Mouse (Mus musculus) liver, embryonic 16.5 days (tissue): Measurements from ENCODE around the gene Pik3r1. TPM values are rescaled to one million over a fixed set of nuclear protein-coding genes. Genes with fewer than 3 reads are reported as not detected.

Experiments used
- ATAC-seq: fragments of 200-750 bp; cut with Nextera tagmentation; 2 replicates; pipeline ENCODE4 v1.8.0; 2017; ENCODE audit warnings: low read depth, mild to moderate bottlenecking, moderate number of reproducible peaks, moderate library complexity
- H3K27ac ChIP-seq: fragments of 300-500 bp; sonication (generic); 2 replicates; pipeline ENCODE4 v1.5.1; 2014; ENCODE audit warnings: mild to moderate bottlenecking, low read length
- H3K27me3 ChIP-seq: fragments of 300-500 bp; sonication (generic); 2 replicates; pipeline ENCODE4 v1.6.1; 2014; ENCODE audit warnings: low read depth, low read length, mixed read lengths; ENCODE audit not compliant: control insufficient read depth, insufficient read depth
- H3K36me3 ChIP-seq: fragments of 300-500 bp; sonication (generic); 2 replicates; pipeline ENCODE4 v1.6.1; 2014; ENCODE audit warnings: mild to moderate bottlenecking; ENCODE audit not compliant: control insufficient read depth, insufficient read depth
- H3K4me1 ChIP-seq: fragments of 300-500 bp; sonication (generic); 2 replicates; pipeline ENCODE4 v1.6.1; 2014; ENCODE audit warnings: low read depth, low read length, mixed read lengths; ENCODE audit not compliant: control insufficient read depth
- H3K4me2 ChIP-seq: fragments of 300-500 bp; sonication (generic); 2 replicates; pipeline ENCODE4 v1.6.1; 2014; ENCODE audit warnings: low read depth, low read length, mixed read lengths
- H3K4me3 ChIP-seq: fragments of 300-500 bp; sonication (generic); 2 replicates; pipeline ENCODE4 v1.5.1; 2014; ENCODE audit warnings: low read depth, mild to moderate bottlenecking, low read length
- H3K9ac ChIP-seq: fragments of 300-500 bp; sonication (generic); 2 replicates; pipeline ENCODE4 v1.6.1; 2014; ENCODE audit warnings: low read depth, low read length
- H3K9me3 ChIP-seq: fragments of 300-500 bp; sonication (generic); replicated peaks from 2 replicates; pipeline ENCODE4 v1.6.1; 2016; ENCODE audit warnings: low read length; ENCODE audit not compliant: control insufficient read depth
- WGBS: fragments of 180-500 bp; shearing (Covaris S2); extraction: QIAGEN DNeasy Blood & Tissue Kit; methylation state at CpG from one replicate; pipeline ENCODE4 v1.1.7; 2014; ENCODE audit not compliant: insufficient replicate concordance; 5-methylcytosine and 5-hydroxymethylcytosine counted together
- polyA plus RNA-seq: library from polyadenylated mRNA; unstranded; fragments of >200 nt; fragmentation: Nextera tagmentation; extraction: Ambion mirVana; gene quantifications from 2 replicates; pipeline ENCODE4 v1.2.1, GENCODE M21; 2015

Gene Pik3r1
- polyA plus RNA-seq, 1 experiment from 2014 or later = 18.6 TPM

DNA sequence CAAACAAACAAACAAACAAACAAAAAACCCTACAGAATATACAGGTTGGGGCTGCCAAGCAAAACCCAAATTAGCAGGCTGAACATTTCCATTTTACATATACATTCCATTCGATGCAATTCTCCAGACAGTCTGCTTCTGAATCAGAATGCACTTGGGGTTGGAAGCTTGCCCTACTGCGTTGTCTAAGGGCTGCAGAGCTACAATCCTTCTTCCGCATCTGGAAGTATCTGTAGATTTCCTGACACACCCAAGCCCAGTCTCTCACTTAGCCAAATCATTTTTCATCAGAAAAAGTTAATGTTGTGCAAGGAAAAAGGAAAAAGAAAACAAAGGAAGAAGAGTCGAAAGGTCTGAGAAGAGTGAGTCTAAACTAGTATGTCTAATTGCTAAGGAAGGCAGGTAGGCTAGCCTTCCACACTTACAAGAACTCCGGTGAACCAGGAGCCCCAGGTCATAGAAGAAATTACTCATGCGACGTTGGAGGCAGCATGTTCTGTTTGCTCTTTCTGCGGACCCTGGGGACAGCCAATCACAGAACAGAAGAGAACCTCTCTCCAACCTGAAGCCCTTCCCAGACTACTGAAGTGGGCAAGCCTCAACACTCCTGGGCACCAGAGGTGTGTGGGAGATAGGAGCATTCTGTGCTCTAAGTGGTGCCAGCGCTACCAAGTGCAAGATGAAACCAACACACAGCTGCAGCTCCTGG lies 55.1 kb downstream of the Pik3r1 start:
- Histone ChIP-seq H3K4me3 (no peak overlapping the region), H3K4me2 (no peak overlapping the region), H3K9me3 (no peaks in the 10 kb centered on the region), H3K27ac (no peak overlapping the region), H3K36me3 (0 out of 2 replicates have a peak, but pooled peaks cover 4% of the 10 kb centered on the region), H3K9ac (no peak overlapping the region), H3K27me3 (no peaks in the 10 kb centered on the region), H3K4me1 (no peaks in the 10 kb centered on the region)
- WGBS = 68% methylated on average over 9 of the region's 9 CpGs
- no peak for ATAC-seq

DNA sequence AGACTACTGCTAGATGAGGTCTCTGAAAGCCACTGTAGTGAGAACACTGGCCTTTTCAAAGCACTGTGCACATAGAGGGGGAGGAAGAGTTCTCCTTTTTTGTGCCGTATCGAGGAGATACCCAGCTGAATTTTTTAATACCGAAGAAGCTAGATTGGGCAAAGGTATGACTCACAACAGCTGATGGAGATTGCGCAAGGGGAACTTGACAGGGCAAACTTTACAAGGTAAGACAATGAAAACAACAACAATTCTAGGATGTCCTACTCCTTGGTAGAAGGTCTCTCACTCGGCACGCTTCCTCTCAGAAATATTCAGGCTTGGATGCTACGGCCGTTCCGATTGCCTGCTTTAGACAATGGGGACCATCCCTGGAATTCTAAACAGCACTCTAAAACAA lies 55.9 kb downstream of the Pik3r1 start:
- WGBS = 78% methylated on average over 9 of the region's 9 CpGs
- H3K4me2 ChIP-seq = no peak overlapping the region
- H3K36me3 ChIP-seq = 0 out of 2 replicates have a peak, but pooled peaks cover 4% of the 10 kb centered on the region
- H3K27ac ChIP-seq = no peak overlapping the region
- H3K9ac ChIP-seq = no peak overlapping the region
- no peak for ATAC-seq
- H3K9me3 ChIP-seq = no peaks in the 10 kb centered on the region
- H3K4me1 ChIP-seq = no peaks in the 10 kb centered on the region
- H3K27me3 ChIP-seq = no peaks in the 10 kb centered on the region
- H3K4me3 ChIP-seq = no peak overlapping the region

DNA sequence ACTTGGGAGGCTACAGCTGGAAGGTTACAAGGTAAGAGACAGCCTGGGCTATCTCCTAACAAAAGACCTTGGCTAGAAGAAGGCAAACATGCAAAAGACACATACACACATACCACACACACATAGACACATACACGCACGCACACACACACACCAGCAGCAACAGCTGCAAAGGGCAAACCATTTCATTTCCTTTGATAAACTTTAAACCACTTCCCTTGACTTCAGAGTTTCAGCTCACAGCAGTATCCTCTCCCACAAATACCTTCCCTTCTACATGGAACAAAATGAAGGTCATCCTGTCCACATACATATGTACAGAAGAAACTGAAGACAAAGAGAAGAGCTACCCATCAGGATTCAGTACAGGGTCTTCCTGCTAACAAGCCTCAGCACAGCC lies 56.7 kb downstream of the Pik3r1 start:
- Histone ChIP-seq H3K27me3 (no peaks in the 10 kb centered on the region), H3K9me3 (no peaks in the 10 kb centered on the region), H3K27ac (no peak overlapping the region), H3K4me1 (no peaks in the 10 kb centered on the region), H3K4me2 (no peak overlapping the region), H3K4me3 (no peak overlapping the region), H3K9ac (no peak overlapping the region), H3K36me3 (0 out of 2 replicates have a peak, but pooled peaks cover 4% of the 10 kb centered on the region)
- ATAC-seq = no peak
- WGBS = 64% methylated on average over 2 of the region's 2 CpGs

DNA sequence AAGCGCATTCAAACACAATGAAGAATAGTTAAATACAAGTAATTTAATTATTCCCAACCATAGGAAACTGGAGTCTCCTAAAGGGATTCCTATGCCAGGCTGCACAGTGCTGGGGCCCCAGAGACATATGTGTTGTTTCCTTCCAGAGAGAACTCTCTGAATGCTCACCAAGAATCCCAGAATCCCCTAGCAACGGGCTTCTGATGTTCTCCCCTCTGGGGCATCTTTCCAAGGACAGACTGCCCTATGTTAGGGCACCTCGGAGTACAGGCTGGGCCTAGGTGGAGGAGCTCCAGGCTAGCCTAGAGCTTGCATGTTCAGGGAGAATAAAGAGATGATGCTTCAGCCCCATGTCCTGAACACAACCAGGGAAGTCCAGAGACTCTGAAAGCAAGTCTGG lies 58.2 kb downstream of the Pik3r1 start:
- H3K4me1 ChIP-seq = no peaks in the 10 kb centered on the region
- no peak overlapping the region for H3K4me2 ChIP-seq
- H3K27ac ChIP-seq = no peak overlapping the region
- no peak for ATAC-seq
- 0 out of 2 replicates have a peak, but pooled peaks cover 4% of the 10 kb centered on the region for H3K36me3 ChIP-seq
- H3K4me3 ChIP-seq = no peak overlapping the region
- no peaks in the 10 kb centered on the region for H3K27me3 ChIP-seq
- no peak overlapping the region for H3K9ac ChIP-seq
- 70% methylated on average over 3 of the region's 3 CpGs for WGBS
- no peaks in the 10 kb centered on the region for H3K9me3 ChIP-seq

DNA sequence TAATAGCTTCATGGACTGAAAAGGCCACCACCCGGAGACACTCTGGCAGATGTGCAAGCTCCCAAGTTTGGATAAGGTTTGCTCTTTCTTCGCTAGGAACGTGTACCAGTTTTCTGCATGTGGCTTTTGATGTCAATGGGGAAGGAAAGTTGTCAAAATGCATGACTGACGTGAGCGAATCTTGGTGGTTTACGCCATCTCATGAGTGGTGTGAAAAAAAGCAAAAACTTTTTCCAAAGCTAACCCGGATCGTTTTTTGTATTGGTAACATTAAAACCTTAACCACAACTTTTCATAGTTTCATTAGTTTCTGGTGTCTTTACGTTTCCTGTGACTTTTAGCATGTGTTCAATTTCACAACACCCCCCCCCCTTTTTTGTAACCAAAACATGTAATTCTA lies 60.8 kb downstream of the Pik3r1 start:
- Histone ChIP-seq H3K9ac (no peak overlapping the region), H3K4me2 (no peak overlapping the region), H3K27ac (no peak overlapping the region), H3K9me3 (no peaks in the 10 kb centered on the region), H3K4me3 (no peak overlapping the region), H3K4me1 (no peaks in the 10 kb centered on the region), H3K27me3 (no peaks in the 10 kb centered on the region), H3K36me3 (0 out of 2 replicates have a peak, but pooled peaks cover 4% of the 10 kb centered on the region)
- WGBS = 68% methylated on average over 9 of the region's 9 CpGs
- ATAC-seq = no peak

DNA sequence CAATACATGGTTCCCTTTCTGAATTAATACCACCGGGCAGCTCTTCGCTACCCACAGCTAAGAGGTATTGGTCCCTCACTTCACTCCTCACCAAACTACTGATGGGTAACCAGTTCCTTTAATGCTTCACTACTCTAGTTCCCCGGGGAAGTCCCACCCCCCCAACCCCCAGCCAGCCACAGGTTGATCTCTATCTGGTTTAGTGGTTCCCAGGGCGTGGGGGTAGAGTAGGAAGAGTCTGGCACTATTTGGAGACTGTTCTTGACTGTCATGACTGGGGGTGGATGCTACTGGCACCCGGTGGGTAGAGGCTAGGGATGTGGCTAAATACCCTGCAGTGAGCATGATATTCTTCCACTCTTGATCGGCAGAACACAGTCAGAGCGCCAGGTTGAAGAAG lies 61.6 kb downstream of the Pik3r1 start:
- WGBS = 51% methylated on average over 7 of the region's 7 CpGs
- 0 out of 2 replicates have a peak, but pooled peaks cover 4% of the 10 kb centered on the region for H3K36me3 ChIP-seq

DNA sequence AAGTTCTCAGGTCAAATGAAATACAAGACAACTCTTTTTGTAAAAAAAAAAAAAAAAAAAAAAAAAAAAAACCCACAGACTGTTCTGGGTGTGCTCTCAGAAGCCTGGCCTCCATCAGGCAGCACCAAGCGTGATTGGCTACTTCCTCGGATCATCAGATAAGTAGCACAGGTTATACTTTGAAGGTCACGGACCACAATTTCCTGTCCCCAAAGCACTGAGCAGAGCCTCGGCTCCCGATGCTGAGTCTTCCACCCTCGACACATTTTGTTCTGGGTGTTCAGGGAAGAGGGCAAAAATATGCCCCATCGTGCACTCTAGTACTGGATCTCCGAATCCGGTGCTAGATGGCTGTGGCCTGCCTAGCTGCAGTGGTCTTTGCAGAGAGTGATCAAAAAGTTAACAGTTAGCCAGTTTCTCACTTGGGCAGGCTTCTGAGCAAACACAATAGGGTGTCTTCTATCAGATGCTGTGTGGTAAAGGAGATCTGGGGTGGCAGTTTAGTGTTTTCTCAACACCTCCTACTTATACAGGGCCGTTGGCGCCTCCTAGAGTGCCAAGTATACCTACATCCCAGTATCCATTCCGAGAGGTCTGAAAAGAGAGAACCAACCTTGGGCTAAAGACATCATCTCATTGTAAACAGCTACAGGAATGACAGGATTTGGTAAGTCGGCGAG lies 65.8 kb downstream of the Pik3r1 start:
- no peaks in the 10 kb centered on the region for H3K36me3 ChIP-seq

More for the DNA sequence above, 61.6 kb downstream of the Pik3r1 start:
- no peak for ATAC-seq
- Histone ChIP-seq H3K9ac (no peak overlapping the region), H3K4me2 (no peak overlapping the region), H3K27me3 (no peaks in the 10 kb centered on the region), H3K4me1 (no peaks in the 10 kb centered on the region), H3K27ac (no peak overlapping the region), H3K4me3 (no peak overlapping the region), H3K9me3 (no peaks in the 10 kb centered on the region)

DNA sequence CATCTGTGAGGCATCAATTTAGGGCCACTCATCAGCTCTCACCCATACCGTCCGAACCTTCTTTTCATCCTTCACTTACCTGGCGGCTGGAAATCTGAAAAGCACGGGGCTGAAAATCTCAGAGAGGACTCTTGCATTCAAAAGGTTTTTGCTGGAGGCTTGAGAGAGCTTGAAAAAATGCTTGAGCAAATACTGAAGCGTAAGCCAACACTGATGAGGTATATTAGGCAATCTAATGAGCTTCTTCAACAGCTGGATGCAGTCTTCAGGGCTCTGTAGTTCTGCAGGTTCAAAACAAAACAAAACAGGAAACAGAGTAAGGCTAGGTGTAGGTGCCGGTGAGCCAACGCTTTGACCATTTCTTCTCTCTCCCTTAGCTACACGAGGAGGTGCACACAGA lies 66.4 kb downstream of the Pik3r1 start:
- no peak overlapping the region for H3K4me3 ChIP-seq
- H3K4me1 ChIP-seq = no peaks in the 10 kb centered on the region; the same call in 1 of the 2 replicates
- no peaks in the 10 kb centered on the region for H3K9me3 ChIP-seq
- no peak overlapping the region for H3K4me2 ChIP-seq
- no peaks in the 10 kb centered on the region for H3K27me3 ChIP-seq
- H3K9ac ChIP-seq = no peak overlapping the region
- 80% methylated on average over 8 of the region's 8 CpGs for WGBS
- no peak overlapping the region for H3K27ac ChIP-seq
- no peak for ATAC-seq
- no peaks in the 10 kb centered on the region for H3K36me3 ChIP-seq

More for the DNA sequence above, 65.8 kb downstream of the Pik3r1 start:
- H3K4me3 ChIP-seq = no peak overlapping the region
- no peak overlapping the region for H3K4me2 ChIP-seq
- no peaks in the 10 kb centered on the region for H3K27me3 ChIP-seq
- no peaks in the 10 kb centered on the region for H3K9me3 ChIP-seq
- H3K27ac ChIP-seq = no peak overlapping the region
- ATAC-seq = no peak
- no peaks in the 10 kb centered on the region for H3K4me1 ChIP-seq
- no peak overlapping the region for H3K9ac ChIP-seq
- WGBS = 71% methylated on average over 14 of the region's 14 CpGs

DNA sequence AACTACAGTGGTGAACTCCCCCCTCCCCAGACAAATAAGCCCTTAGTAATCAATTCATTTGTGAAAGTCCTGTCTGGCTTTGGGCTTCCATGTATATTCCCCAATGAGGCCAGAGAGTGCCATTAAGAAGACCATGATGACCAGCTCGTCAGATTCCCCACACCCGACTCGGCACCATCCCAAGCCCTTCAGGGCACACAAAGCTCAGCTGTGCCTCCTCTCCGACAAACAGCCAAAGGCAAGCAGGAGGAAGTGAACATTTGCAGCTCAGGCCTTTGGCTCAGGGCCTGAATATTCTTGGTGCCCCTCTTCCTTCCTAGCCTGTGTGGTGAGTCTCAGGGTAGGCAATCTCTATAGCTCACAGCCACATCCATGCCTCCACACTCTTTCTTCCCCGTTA lies 68.3 kb downstream of the Pik3r1 start:
- H3K4me1 ChIP-seq = peaks cover 13% of the 10 kb centered on the region
- 82% methylated on average over 5 of the region's 5 CpGs for WGBS
- no peaks in the 10 kb centered on the region for H3K9me3 ChIP-seq
- no peaks in the 10 kb centered on the region for H3K27me3 ChIP-seq
- no peak overlapping the region for H3K4me3 ChIP-seq
- no peak overlapping the region for H3K27ac ChIP-seq
- H3K36me3 ChIP-seq = no peaks in the 10 kb centered on the region
- ATAC-seq = no peak
- H3K9ac ChIP-seq = no peak overlapping the region
- no peak overlapping the region for H3K4me2 ChIP-seq
